Mouse (Mus musculus): ENCODE results near the gene Cyp3a11. TPM values are rescaled to one million over a fixed set of nuclear protein-coding genes. Genes with fewer than 3 reads are reported as not detected.

The Cyp3a11 gene
- 14.8 and 19.5 TPM in 2 replicates for polyA plus RNA-seq (2015; fragmentation: Nextera tagmentation; extraction: Ambion mirVana)

DNA sequence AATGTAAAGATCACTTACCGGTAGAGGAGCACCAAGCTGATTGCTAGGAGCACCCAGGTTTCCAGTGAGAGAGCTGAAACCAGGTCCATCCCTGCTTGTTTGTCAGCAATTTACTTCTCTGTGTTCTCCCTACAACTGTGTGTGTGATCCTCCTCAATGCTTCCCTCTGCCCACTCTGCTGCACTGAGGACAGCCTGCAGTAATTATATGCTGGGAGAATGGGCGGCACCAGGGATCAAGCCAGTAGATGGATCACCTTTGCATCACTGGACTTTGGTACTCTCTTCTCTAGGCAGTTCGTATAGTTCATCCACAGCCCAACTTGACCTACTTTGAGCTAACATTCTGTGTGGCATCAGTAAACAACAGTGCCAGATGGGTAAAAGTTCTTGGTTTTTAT is at the start of gene Cyp3a11:
Cyp3a11 (minus strand) TSS at position 277 of the 400 bp plus-strand sequence.

DNA sequence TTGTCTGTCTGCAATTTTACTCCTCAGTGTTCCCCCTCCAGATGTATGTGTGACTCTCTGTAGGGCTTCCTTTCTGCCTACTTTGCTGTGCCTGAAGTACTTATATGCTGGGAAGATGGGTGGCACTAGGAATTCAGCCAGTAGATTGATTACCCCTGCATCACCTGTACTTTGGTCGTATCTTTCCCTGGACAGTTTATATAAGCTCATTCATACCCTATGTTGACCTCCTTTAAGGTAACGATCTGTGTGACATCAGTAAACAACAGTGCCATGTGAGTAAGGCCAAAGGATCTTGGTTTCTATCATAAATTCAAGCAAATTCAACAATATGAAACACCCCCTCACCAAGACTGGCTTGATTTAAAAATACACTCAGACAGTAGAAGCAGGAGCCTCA is 74.0 kb downstream of the Cyp3a11 start, which contains the start of gene Cyp3a44:
Cyp3a44 (minus strand) TSS at position 79 of the 400 bp plus-strand sequence.

Other genes starting within 250 kb of the Cyp3a11 start
- 4.7 and 7.7 TPM in 2 replicates for gene Cyp3a41a, start 159.8 kb downstream of the Cyp3a11 start, polyA plus RNA-seq (2015; fragmentation: Nextera tagmentation; extraction: Ambion mirVana)
- 2.4 and 2.8 TPM in 2 replicates for gene Cyp3a44, start 74.1 kb downstream of the Cyp3a11 start, polyA plus RNA-seq (2015; fragmentation: Nextera tagmentation; extraction: Ambion mirVana)
- gene Cyp3a25, start 129.7 kb upstream of the Cyp3a11 start, polyA plus RNA-seq (2015; fragmentation: Nextera tagmentation; extraction: Ambion mirVana), result 8.2 and 12.2 TPM in 2 replicates
- gene Cyp3a59, start 199.3 kb upstream of the Cyp3a11 start, polyA plus RNA-seq (2015; fragmentation: Nextera tagmentation; extraction: Ambion mirVana), result 0.51 and 0.79 TPM in 2 replicates